Comparison of ENCODE assay signal across 15 mouse cellular contexts in the genomic region with DNA sequence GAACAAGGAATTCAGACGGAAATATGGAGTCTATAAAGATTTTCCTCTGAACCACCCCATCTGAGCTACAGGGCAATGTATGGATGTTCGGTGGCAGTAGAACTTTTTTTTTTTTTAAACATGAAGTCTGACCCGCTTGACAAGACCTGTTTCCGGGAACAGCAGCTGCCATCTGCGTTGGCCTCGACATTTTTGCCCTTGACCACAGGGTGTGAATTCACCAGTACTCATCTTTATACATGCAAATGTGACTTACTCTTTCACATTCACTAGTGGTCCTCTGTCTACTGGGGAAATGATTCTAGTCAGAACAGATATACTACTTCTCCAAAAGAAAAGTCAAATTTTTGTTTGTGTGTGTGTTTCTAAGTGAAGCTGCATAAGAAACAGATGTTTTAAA. TPM values are rescaled to one million over a fixed set of nuclear protein-coding genes. Genes with fewer than 3 reads are reported as not detected.
DNase-seq lines count a peak whose midpoint lies in the region; ATAC-seq and TF ChIP-seq lines count a peak whose summit lies in the region.
"Had no signal": no experiment of that assay in that cellular context is flagged by ENCODE, and none has a peak within 500 bp of the region (broad histone marks: within the 10 kb centered on the region; RNA-seq: fewer than 3 reads in every experiment).

No protein-coding gene starts in this region.

- H3K4me1 ChIP-seq in CH12.LX (ENCODE audit: control insufficient read depth in 1 of 2, insufficient read depth in 2 of 2) = peaks cover 7 to 42% of the 10 kb centered on the region in 2 experiments
- H3K4me1 ChIP-seq in hindbrain, embryonic 14.5 days (replicated peaks; ENCODE audit: control insufficient read depth, insufficient read depth, low read length) = peaks cover 9% of the 10 kb centered on the region; the same call in 1 of the 2 replicates
- H3K4me1 ChIP-seq in midbrain, embryonic 16.5 days (ENCODE audit: control insufficient read depth, insufficient read depth, low read length) = peaks cover 13% of the 10 kb centered on the region

- H3K36me3 ChIP-seq in CH12.LX (replicated peaks in 1 of 2; ENCODE audit: control insufficient read depth in 1 of 2, insufficient read depth in 1 of 2, low read length in 1 of 2) = no peaks in the 10 kb centered on the region
- H3K36me3 ChIP-seq in hindbrain, embryonic 14.5 days (replicated peaks; ENCODE audit: control insufficient read depth, insufficient read depth) = no peaks in the 10 kb centered on the region
- H3K36me3 ChIP-seq in midbrain, embryonic 16.5 days (ENCODE audit: control insufficient read depth, insufficient read depth, low read length) = no peaks in the 10 kb centered on the region
- H3K36me3 ChIP-seq: heart, embryonic 13.5 days; limb, embryonic 15.5 days had no signal

- WGBS in hindbrain, embryonic 14.5 days = 5% methylated on average over 6 of the region's 6 CpGs
- 6% methylated on average over 6 of the region's 6 CpGs for WGBS in midbrain, embryonic 16.5 days

- TF ChIP-seq RAD21 in CH12.LX (IDR thresholded peaks at IDR 0.05; ENCODE audit: low read depth, low read length) = no peak; the same call in 1 of the 2 replicates

- no peak for TF ChIP-seq POLR2A in CH12.LX (IDR thresholded peaks at IDR 0.05; ENCODE audit: low read depth, low read length)

- H3K27me3 ChIP-seq in CH12.LX (replicated peaks) = no peaks in the 10 kb centered on the region
- H3K27me3 ChIP-seq in hindbrain, embryonic 14.5 days (ENCODE audit: control insufficient read depth, insufficient read depth, low read length) = peaks cover 29% of the 10 kb centered on the region; the same call in 1 of the 2 replicates
- peaks cover 3% of the 10 kb centered on the region for H3K27me3 ChIP-seq in midbrain, embryonic 16.5 days (ENCODE audit: control insufficient read depth, insufficient read depth, low read depth, low read length)

- H3K4me3 ChIP-seq in CH12.LX (replicated peaks in 1 of 3; ENCODE audit: low read depth in 2 of 3, low read length in 2 of 3, poor library complexity in 1 of 3) = no peak overlapping the region
- 0 out of 2 replicates have a peak overlapping the region, but pooled peaks have one; percentile 82 for H3K4me3 ChIP-seq in hindbrain, embryonic 14.5 days (replicated peaks; ENCODE audit: low read length)
- 0 out of 2 replicates have a peak overlapping the region, but pooled peaks have one; percentile 29 for H3K4me3 ChIP-seq in midbrain, embryonic 16.5 days (ENCODE audit: low read depth, low read length)
- H3K4me3 ChIP-seq: heart, embryonic 13.5 days; limb, embryonic 15.5 days had no signal

- no peak for TF ChIP-seq CTCF in CH12.LX (conservative IDR thresholded peaks at IDR 0.05 in 1 of 2, IDR thresholded peaks at IDR 0.05 in 1 of 2; ENCODE audit: low read depth in 2 of 2, low read length in 2 of 2)

- intact Hi-C loops in gastrocnemius, postnatal 14 days (cut with DNase I; ENCODE audit: low total_unique reads) = no loop called here

- H3K9me3 ChIP-seq in CH12.LX (replicated peaks; ENCODE audit: low read length) = peaks cover 28% of the 10 kb centered on the region
- H3K9me3 ChIP-seq in hindbrain, embryonic 14.5 days (ENCODE audit: control insufficient read depth, low read length) = no peaks in the 10 kb centered on the region
- H3K9me3 ChIP-seq in midbrain, embryonic 16.5 days (replicated peaks; ENCODE audit: control insufficient read depth, low read length, poor library complexity, severe bottlenecking) = no peaks in the 10 kb centered on the region
- H3K9me3 ChIP-seq: heart, embryonic 13.5 days; limb, embryonic 15.5 days had no signal

- dilution Hi-C loops in CH12.LX (cut with MboI; ENCODE audit: extremely low pct_ligation_motif_present, extremely low pct_unique_long_range_greater_than_20kb, low sequenced_read_pairs) = no loop called here

- DNase-seq in CH12.LX (ENCODE audit: extremely low read depth) (peak; percentile 78), ZHBTc4 (ENCODE audit: low read depth, low spot score) (peak; percentile 40)
- no peak for DNase-seq in hindbrain, embryonic 14.5 days (ENCODE audit: low spot score)
- DNase-seq in kidney, adult 11 months = no peak
- no peak for DNase-seq in gastrocnemius, postnatal 14 days
- DNase-seq in Muller cell, postnatal 12 days (ENCODE audit: inconsistent ontology term) = no peak
- DNase-seq: cerebellum, adult 9-10 months; gastrocnemius, postnatal 36 days; spleen, adult 18-20 months had no signal

- ATAC-seq in hindbrain, embryonic 14.5 days (ENCODE audit: low FRiP score) = no peak
- ATAC-seq in midbrain, embryonic 16.5 days = no peak

- H3K9ac ChIP-seq in CH12.LX (ENCODE audit: insufficient read depth, low read depth) = peak overlapping the region; percentile 31; the same call in 1 of the 2 replicates
- H3K9ac ChIP-seq in hindbrain, embryonic 14.5 days = no peak overlapping the region
- H3K9ac ChIP-seq in midbrain, embryonic 16.5 days (ENCODE audit: low read depth, low read length) = no peak overlapping the region
- H3K9ac ChIP-seq: heart, embryonic 13.5 days; limb, embryonic 15.5 days; lung, embryonic 14.5 days had no signal

- no peak overlapping the region for H3K27ac ChIP-seq in CH12.LX (ENCODE audit: insufficient read depth, low read depth)
- no peak overlapping the region for H3K27ac ChIP-seq in hindbrain, embryonic 14.5 days
- H3K27ac ChIP-seq in midbrain, embryonic 16.5 days (ENCODE audit: low read length) = no peak overlapping the region
- H3K27ac ChIP-seq: heart, embryonic 13.5 days; limb, embryonic 15.5 days had no signal

- peak; percentile 82 for TF ChIP-seq EP300 in CH12.LX (IDR thresholded peaks at IDR 0.05; ENCODE audit: low read length)

- in situ Hi-C loops in CH12.LX (cut with MboI; ENCODE audit: low pct_ligation_motif_present, low pct_unique_long_range_greater_than_20kb, low sequenced_read_pairs) = loop anchor here (25.0 kb wide), 1 partner anchor 264 kb away; no protein-coding TSS in a partner anchor

- H3K4me2 ChIP-seq in CH12.LX (ENCODE audit: insufficient read depth, low read depth, poor library complexity, severe bottlenecking) = peak overlapping the region; percentile 87
- H3K4me2 ChIP-seq in hindbrain, embryonic 14.5 days (replicated peaks) = peak overlapping the region; percentile 92
- H3K4me2 ChIP-seq in midbrain, embryonic 16.5 days (ENCODE audit: low read length) = peak overlapping the region; percentile 47
- H3K4me2 ChIP-seq: heart, embryonic 13.5 days; limb, embryonic 15.5 days; lung, embryonic 14.5 days had no signal

- H3K79me2 ChIP-seq in CH12.LX (replicated peaks; ENCODE audit: control insufficient read depth, extremely low read depth, insufficient read depth, poor library complexity, severe bottlenecking) = no peaks in the 10 kb centered on the region

TF ChIP-seq in CH12.LX, 34 proteins besides CTCF, POLR2A, EP300 and RAD21 (continues in another document):
- peak; percentile 70 for TF ChIP-seq ELF1 (IDR thresholded peaks at IDR 0.05; ENCODE audit: low read depth, low read length)
- no peak for TF ChIP-seq NELFE (IDR thresholded peaks at IDR 0.05; ENCODE audit: low read depth, low read length)
- TF ChIP-seq PAX5 (IDR thresholded peaks at IDR 0.05; ENCODE audit: low read length) = no peak
- no peak for TF ChIP-seq POLR2AphosphoS2 (IDR thresholded peaks at IDR 0.05; ENCODE audit: low read depth, low read length)
- TF ChIP-seq IRF4 (IDR thresholded peaks at IDR 0.05; ENCODE audit: low read depth, low read length) = peak; percentile 80; the same call in 1 of the 2 replicates
- peak; percentile 66 for TF ChIP-seq ETS1 (conservative IDR thresholded peaks at IDR 0.05; ENCODE audit: low read depth, low read length)
- peak; percentile 55 for TF ChIP-seq BHLHE40 (IDR thresholded peaks at IDR 0.05; ENCODE audit: low read depth, low read length)
- peak; percentile 70; the same call in 1 of the 2 replicates for TF ChIP-seq SIN3A (IDR thresholded peaks at IDR 0.05; ENCODE audit: low read length)
- peak; percentile 41 for TF ChIP-seq MXI1 (IDR thresholded peaks at IDR 0.05; ENCODE audit: low read depth, low read length)
- peak; percentile 68 for TF ChIP-seq JUND (conservative IDR thresholded peaks at IDR 0.05; ENCODE audit: low read depth, low read length)
- TF ChIP-seq ZKSCAN1 (IDR thresholded peaks at IDR 0.05; ENCODE audit: borderline replicate concordance, low read depth, low read length) = no peak
- peak; percentile 65; the same call in 1 of the 2 replicates for TF ChIP-seq TCF12 (IDR thresholded peaks at IDR 0.05; ENCODE audit: low read depth, low read length)
- TF ChIP-seq USF2 (conservative IDR thresholded peaks at IDR 0.05; ENCODE audit: low read depth, low read length) = no peak
- no peak for TF ChIP-seq GABPA (IDR thresholded peaks at IDR 0.05; ENCODE audit: insufficient replicate concordance, low read depth, low read length)
- TF ChIP-seq NRF1 (IDR thresholded peaks at IDR 0.05; ENCODE audit: low read depth, low read length) = 0 out of 2 replicates have a peak, but pooled peaks have one; percentile 19
- no peak for TF ChIP-seq ZMIZ1 (IDR thresholded peaks at IDR 0.05; ENCODE audit: low read depth, low read length)
- peak; percentile 85 for TF ChIP-seq MAX (IDR thresholded peaks at IDR 0.05; ENCODE audit: low read length)
- peak; percentile 95 for TF ChIP-seq ZNF384 (IDR thresholded peaks at IDR 0.05; ENCODE audit: low read depth, low read length)
- peak; percentile 45; the same call in 1 of the 2 replicates for TF ChIP-seq HCFC1 (IDR thresholded peaks at IDR 0.05; ENCODE audit: low read depth, low read length)
- no peak for TF ChIP-seq SMC3 (IDR thresholded peaks at IDR 0.05; ENCODE audit: low read depth, low read length)
- no peak for TF ChIP-seq MAZ (IDR thresholded peaks at IDR 0.05; ENCODE audit: low read depth, low read length)
- TF ChIP-seq CHD1 (IDR thresholded peaks at IDR 0.05; ENCODE audit: low read depth, low read length) = 0 out of 2 replicates have a peak, but pooled peaks have one; percentile 38
- no peak for TF ChIP-seq E2F4 (IDR thresholded peaks at IDR 0.05; ENCODE audit: insufficient replicate concordance, low read depth, low read length)
- TF ChIP-seq TBP (conservative IDR thresholded peaks at IDR 0.05; ENCODE audit: low read depth, low read length) = no peak
- no peak; the same call in 1 of the 2 replicates for TF ChIP-seq JUN (IDR thresholded peaks at IDR 0.05; ENCODE audit: insufficient read depth, low read depth, low read length)
- TF ChIP-seq CHD2 (IDR thresholded peaks at IDR 0.05; ENCODE audit: low read length) = 0 out of 2 replicates have a peak, but pooled peaks have one; percentile 35
- peak; percentile 72; the same call in 1 of the 2 replicates for TF ChIP-seq MYC (IDR thresholded peaks at IDR 0.05; ENCODE audit: low read depth, low read length)

RNA-seq across cellular contexts. Expression of gene Insm1, which starts 4.1 kb away (rescaled TPM):
- total RNA-seq in CH12.LX (2012; rRNA removed) (not detected in 2 replicates), CH12.LX (2014; rRNA removed) (not detected in 2 replicates)
- polyA plus RNA-seq in CH12.LX (2012; ENCODE audit: insufficient read length, low read depth) = not detected in 2 replicates
- 2.6 and 4.1 TPM in 2 replicates for polyA plus RNA-seq in hindbrain, embryonic 14.5 days (2014; fragmentation: Nextera tagmentation; extraction: Ambion mirVana)
- 2.7 TPM in 2 replicates for polyA plus RNA-seq in midbrain, embryonic 16.5 days (2015; fragmentation: Nextera tagmentation; extraction: Ambion mirVana)
- total RNA-seq in gastrocnemius, postnatal 14 days (2021) = not detected
- total RNA-seq: gastrocnemius, postnatal 36 days; megakaryocyte progenitor cell, adult 5-6 weeks had no signal
- polyA plus RNA-seq: heart, embryonic 13.5 days; Patski had no signal

Comparison
In these comparisons a context has a peak if more than half of its experiments do, and no peak if none do; other contexts are left out.
1. DNase-seq: peak in CH12.LX (single experiment) and ZHBTc4 (single experiment); none in hindbrain, embryonic 14.5 days (single experiment), kidney, adult 11 months (single experiment), gastrocnemius, postnatal 14 days (single experiment) and Muller cell, postnatal 12 days (single experiment).
2. H3K4me3 ChIP-seq: peak in hindbrain, embryonic 14.5 days (single experiment) and midbrain, embryonic 16.5 days (single experiment); none in CH12.LX (0 of 3).
3. Peak in every context shown above with its lines, with median percentiles within 50 percentile points of each other: H3K4me2 ChIP-seq.